Mouse (Mus musculus): ENCODE measurements around the gene Slc8a2. TPM values are rescaled to one million over a fixed set of nuclear protein-coding genes. Genes with fewer than 3 reads are reported as not detected.

The Slc8a2 gene
- polyA plus RNA-seq, 2 experiments = 0.08 TPM; not detected in 1

GRCm38 (mm10) chr7:16094592-16094991 is 35.0 kb upstream of the Slc8a2 start:
- DNase-seq (ENCODE audit: low read depth in 3 of 3, low spot score in 3 of 3) (no peak), ATAC-seq (ENCODE audit: insufficient read depth) (no peak)
- Histone ChIP-seq H3K4me1 (replicated peaks; ENCODE audit: control insufficient read depth in 2 of 2, insufficient read depth in 2 of 2, low read length in 1 of 2) (peaks cover 2 to 7% of the 10 kb centered on the region in 2 experiments), H3K4me2 (ENCODE audit: low read depth) (no peak overlapping the region), H3K9me3 (ENCODE audit: control insufficient read depth, low read length) (no peaks in the 10 kb centered on the region), H3K27me3 (ENCODE audit: control insufficient read depth, insufficient read depth, low read length) (no peaks in the 10 kb centered on the region; the same call in none of the 2 replicates), H3K36me3 (replicated peaks; ENCODE audit: control insufficient read depth, insufficient read depth, low read depth) (no peaks in the 10 kb centered on the region), H3K9ac (replicated peaks) (no peak overlapping the region), H3K4me3 (ENCODE audit: insufficient read depth in 1 of 2, low read depth in 2 of 2, low read length in 2 of 2) (no peak overlapping the region), H3K27ac (no peak overlapping the region)
- 54% methylated on average over 3 of the region's 3 CpGs for WGBS (ENCODE audit: insufficient replicate concordance)
- no peak for TF ChIP-seq EP300 (IDR thresholded peaks at IDR 0.05; ENCODE audit: low read depth)
- TF ChIP-seq CTCF (IDR thresholded peaks at IDR 0.05; ENCODE audit: low read depth) = no peak

GRCm38 (mm10) chr7:16098021-16099017 is 31.3 kb upstream of the Slc8a2 start, which contains the start of gene Napa:
TSS of gene Napa (plus strand) at chr7:16098458.
- DNase-seq (ENCODE audit: low read depth in 3 of 3, low spot score in 3 of 3) (peak; percentile 99 to 100 (median 99)), ATAC-seq (ENCODE audit: insufficient read depth) (peak; percentile 96)
- WGBS (ENCODE audit: insufficient replicate concordance) = under 1% methylated on average over 66 of the region's 68 CpGs
- Histone ChIP-seq H3K9ac (replicated peaks) (peak within 1 kb of the TSS; percentile 98), H3K36me3 (replicated peaks; ENCODE audit: control insufficient read depth, insufficient read depth, low read depth) (peaks cover 24% of the 10 kb centered on the region), H3K4me2 (ENCODE audit: low read depth) (peak within 1 kb of the TSS; percentile 81), H3K27me3 (ENCODE audit: control insufficient read depth, insufficient read depth, low read length) (no peaks in the 10 kb centered on the region; the same call in none of the 2 replicates), H3K4me3 (ENCODE audit: insufficient read depth in 1 of 2, low read depth in 2 of 2, low read length in 2 of 2) (peak within 1 kb of the TSS; percentile 81 to 98), H3K4me1 (replicated peaks; ENCODE audit: control insufficient read depth in 2 of 2, insufficient read depth in 2 of 2, low read length in 1 of 2) (peaks cover 13 to 21% of the 10 kb centered on the region in 2 experiments), H3K9me3 (ENCODE audit: control insufficient read depth, low read length) (no peaks in the 10 kb centered on the region), H3K27ac (peak within 1 kb of the TSS; percentile 77)
- peak; percentile 83 for TF ChIP-seq CTCF (IDR thresholded peaks at IDR 0.05; ENCODE audit: low read depth)
- TF ChIP-seq EP300 (IDR thresholded peaks at IDR 0.05; ENCODE audit: low read depth) = no peak; the same call in 1 of the 2 replicates

- H3K27me3 ChIP-seq (ENCODE audit: control insufficient read depth, insufficient read depth, low read length) = no peaks in the 10 kb centered on the region; the same call in none of the 2 replicates
- H3K27ac ChIP-seq = peak overlapping the region; percentile 77
- H3K4me3 ChIP-seq (ENCODE audit: insufficient read depth in 1 of 2, low read depth in 2 of 2, low read length in 2 of 2) = peak overlapping the region; percentile 81 to 98
- WGBS (ENCODE audit: insufficient replicate concordance) = 17% methylated on average over 4 of the region's 4 CpGs
- peaks cover 35% of the 10 kb centered on the region for H3K36me3 ChIP-seq (replicated peaks; ENCODE audit: control insufficient read depth, insufficient read depth, low read depth)
- peak overlapping the region; percentile 81 for H3K4me2 ChIP-seq (ENCODE audit: low read depth)
- H3K9me3 ChIP-seq (ENCODE audit: control insufficient read depth, low read length) = no peaks in the 10 kb centered on the region
- DNase-seq (ENCODE audit: low read depth in 3 of 3, low spot score in 3 of 3) (peak; percentile 66 to 71 (median 66)), ATAC-seq (ENCODE audit: insufficient read depth) (peak; percentile 44)
- TF ChIP-seq EP300 (IDR thresholded peaks at IDR 0.05; ENCODE audit: low read depth) (no peak), CTCF (IDR thresholded peaks at IDR 0.05; ENCODE audit: low read depth) (no peak)
- peaks cover 13 to 21% of the 10 kb centered on the region in 2 experiments for H3K4me1 ChIP-seq (replicated peaks; ENCODE audit: control insufficient read depth in 2 of 2, insufficient read depth in 2 of 2, low read length in 1 of 2)
- H3K9ac ChIP-seq (replicated peaks) = peak overlapping the region; percentile 98
These were observed 29.7 kb upstream of the Slc8a2 start for GRCm38 (mm10) chr7:16099901-16100300.

GRCm38 (mm10) chr7:16101081-16101480 is 28.5 kb upstream of the Slc8a2 start:
- Histone ChIP-seq H3K4me1 (replicated peaks; ENCODE audit: control insufficient read depth in 2 of 2, insufficient read depth in 2 of 2, low read length in 1 of 2) (peaks cover 13 to 21% of the 10 kb centered on the region in 2 experiments), H3K9me3 (ENCODE audit: control insufficient read depth, low read length) (no peaks in the 10 kb centered on the region), H3K4me2 (ENCODE audit: low read depth) (peak overlapping the region; percentile 81), H3K9ac (replicated peaks) (peak overlapping the region; percentile 98; the same call in 1 of the 2 replicates), H3K36me3 (replicated peaks; ENCODE audit: control insufficient read depth, insufficient read depth, low read depth) (peaks cover 35% of the 10 kb centered on the region), H3K27me3 (ENCODE audit: control insufficient read depth, insufficient read depth, low read length) (no peaks in the 10 kb centered on the region), H3K27ac (peak overlapping the region; percentile 77), H3K4me3 (ENCODE audit: insufficient read depth in 1 of 2, low read depth in 2 of 2, low read length in 2 of 2) (peak overlapping the region in 1 of 2 experiments; percentile 81; a peak in 2 of 4 replicates)
- 85% methylated on average over 7 of the region's 7 CpGs for WGBS (ENCODE audit: insufficient replicate concordance)
- no peak for ATAC-seq (ENCODE audit: insufficient read depth)
- no peak for TF ChIP-seq EP300 (IDR thresholded peaks at IDR 0.05; ENCODE audit: low read depth)
- TF ChIP-seq CTCF (IDR thresholded peaks at IDR 0.05; ENCODE audit: low read depth) = no peak
- no peak for DNase-seq (ENCODE audit: low read depth in 3 of 3, low spot score in 3 of 3)

Measured in liver, embryonic 14.5 days (tissue).